Mouse (Mus musculus) urinary bladder, postnatal 25 days (tissue): Measurements from ENCODE around the gene Pidd1.
"Not testable (repeated sequence)": the region's sequence is repeated elsewhere in the genome, so short reads cannot be mapped to it uniquely, and the experiment has no call there.

Source experiments
- DNase-seq: peaks from one replicate; pipeline ENCODE4 v3.0.0; 2022; ENCODE audit warnings: low spot score

Pidd1 gene

DNA sequence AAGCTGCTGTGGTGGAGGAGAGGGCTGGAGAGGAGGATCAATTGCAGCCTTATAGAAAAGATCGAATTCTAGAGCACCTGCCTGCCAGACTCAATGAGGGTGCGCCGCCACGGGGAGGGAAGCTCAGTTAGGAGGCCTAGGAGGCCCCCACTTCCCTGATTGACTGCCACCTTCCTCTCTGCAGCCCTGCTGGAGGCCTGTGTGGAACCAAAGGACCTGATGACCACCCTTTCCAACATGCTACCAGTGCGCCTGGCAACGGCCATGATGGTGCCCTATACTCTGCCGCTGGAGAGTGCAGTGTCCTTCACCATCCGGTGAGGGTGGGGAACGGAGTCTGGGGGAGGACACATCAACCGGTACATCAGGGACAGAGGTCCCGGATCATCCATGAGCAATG, 14.8 kb upstream of the Pidd1 start:
- DNase-seq = no peak

DNA sequence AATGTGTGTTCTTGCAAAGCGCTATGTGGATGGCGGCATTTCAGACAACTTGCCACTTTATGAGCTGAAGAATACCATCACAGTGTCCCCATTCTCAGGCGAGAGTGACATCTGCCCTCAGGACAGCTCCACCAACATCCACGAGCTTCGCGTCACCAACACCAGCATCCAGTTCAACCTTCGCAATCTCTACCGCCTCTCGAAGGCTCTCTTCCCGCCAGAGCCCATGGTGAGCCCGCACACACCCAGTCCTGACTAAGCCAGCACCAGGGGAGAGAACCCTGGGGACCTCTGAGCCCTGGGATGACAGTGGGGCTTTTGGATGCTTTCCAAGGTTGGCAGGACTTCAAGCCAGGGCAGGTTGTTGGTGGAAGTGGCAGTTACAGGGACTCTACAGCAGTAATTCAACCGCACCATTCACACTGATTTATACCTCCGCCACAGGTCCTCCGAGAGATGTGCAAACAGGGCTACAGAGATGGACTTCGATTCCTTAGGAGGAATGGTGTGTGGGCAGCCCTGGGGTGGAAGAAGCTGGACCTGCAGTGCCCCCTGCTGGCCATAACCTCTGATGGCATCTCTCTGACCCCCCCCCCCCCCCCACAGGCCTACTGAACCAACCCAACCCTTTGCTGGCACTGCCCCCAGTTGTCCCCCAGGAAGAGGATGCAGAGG, 14.3 kb upstream of the Pidd1 start:
- no peak for DNase-seq

DNA sequence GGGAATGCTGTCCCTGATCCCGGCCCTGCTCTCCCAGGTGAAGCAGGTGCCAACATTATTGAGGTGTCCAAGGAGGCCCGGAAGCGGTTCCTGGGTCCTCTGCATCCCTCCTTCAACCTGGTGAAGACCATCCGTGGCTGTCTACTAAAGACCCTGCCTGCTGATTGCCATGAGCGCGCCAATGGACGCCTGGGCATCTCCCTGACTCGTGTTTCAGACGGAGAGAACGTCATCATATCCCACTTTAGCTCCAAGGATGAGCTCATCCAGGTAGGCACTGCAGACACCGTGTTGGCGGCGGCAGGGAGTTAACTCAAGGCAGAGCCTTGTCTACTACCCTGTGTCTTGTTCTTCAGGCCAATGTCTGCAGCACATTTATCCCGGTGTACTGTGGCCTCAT, 13.4 kb upstream of the Pidd1 start:
- no peak for DNase-seq

DNA sequence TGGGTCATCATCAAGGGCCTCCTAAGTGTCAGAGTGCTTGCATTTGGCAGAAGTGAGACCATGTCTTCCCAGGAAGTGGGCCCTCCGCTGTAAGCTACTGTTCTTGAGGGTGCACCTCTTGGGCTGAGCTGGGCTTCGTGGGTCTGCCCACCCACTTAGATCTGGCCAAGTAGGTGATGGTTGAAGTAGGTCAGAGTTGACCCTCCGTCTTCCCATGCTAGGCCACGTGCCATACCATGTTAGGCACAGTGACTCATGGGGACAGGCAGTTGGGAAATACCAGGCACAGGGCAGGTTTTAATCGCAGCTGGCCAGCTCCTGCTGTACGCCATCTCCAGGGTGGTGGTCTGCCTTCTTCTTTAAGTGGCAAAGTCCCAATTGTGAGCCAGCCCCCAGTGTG, 12.9 kb upstream of the Pidd1 start:
- DNase-seq = no peak

DNA sequence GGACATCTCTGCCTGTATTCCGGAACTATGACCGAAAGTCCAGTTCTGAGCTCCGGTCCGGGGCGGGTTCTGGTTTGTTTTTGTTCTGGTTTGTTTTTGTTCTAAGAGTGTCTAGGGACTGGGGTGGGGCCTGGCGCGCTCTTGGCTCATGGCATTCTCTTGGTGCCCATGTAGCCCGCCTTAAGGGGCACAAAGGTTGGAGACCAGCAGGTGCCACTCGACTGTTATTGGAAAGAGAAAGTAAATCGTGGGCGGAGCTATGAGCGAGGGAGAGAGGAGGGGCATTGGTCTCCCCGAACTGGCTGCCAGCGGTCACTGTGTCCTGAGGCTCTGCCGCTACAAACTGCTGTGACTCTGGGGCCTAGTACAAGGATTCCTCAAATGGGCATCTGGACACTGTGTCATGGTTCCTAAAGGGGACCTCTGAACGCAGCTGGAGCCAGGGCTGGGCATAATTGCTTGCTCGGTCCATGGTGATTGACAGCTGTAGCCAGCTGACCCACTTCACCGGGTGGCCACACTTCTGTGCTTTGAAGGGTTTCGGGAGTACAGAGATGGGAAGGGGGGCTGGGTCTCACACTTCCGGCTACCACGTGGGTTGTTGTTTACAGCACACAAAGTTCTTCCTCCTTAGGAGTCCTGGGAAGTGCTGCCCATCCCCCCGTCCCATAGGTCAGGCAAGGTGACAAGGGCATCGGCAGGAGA, 11.9 kb upstream of the Pidd1 start:
- DNase-seq = peak; percentile 54

DNA sequence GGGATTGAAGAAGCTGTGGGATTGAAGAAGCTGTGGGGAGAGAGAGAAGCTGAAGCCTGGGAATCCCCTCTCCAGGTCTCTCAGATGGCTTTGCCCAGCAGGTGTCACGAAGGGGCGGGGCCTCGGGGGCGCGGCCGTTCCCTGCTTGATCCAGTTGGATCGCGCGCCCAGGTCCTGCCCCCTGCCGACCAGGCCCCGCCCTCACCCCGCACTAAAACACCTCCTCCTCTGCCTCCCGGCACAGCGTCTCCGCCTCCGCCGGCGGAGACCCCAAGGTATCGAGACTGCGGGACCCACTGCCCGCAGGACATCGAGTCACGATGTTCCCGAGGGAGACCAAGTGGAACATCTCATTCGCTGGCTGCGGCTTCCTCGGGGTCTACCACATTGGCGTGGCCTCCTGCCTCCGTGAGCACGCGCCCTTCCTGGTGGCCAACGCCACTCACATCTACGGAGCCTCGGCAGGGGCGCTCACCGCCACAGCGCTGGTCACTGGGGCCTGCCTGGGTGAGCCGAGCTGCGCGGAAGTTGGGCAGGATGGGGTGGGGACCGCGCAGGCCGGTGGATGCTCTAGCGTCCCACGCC, 11.2 kb upstream of the Pidd1 start, which contains the start of gene Pnpla2:
Gene Pnpla2, plus strand, starts transcription at position 232 of the 585 bp plus-strand sequence.
- peak; percentile 93 for DNase-seq

DNA sequence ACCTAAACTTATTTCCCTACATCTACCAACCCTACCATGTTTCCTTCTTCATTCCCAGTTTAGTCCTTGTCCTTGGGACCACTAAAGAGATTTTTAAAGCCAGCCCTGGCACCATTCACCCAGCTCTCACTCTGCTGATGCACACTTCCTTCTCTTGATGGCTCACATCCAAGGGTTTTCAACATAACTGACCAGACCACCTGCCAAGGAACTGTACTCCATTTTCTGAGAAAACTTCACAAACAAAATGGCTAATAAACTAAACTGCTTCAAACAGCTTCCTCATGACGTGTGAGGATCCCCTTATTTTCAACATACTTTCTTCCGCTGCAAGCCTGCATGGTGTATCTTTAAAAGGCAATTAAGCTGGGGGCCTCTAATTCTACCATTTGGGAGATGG, 9.8 kb upstream of the Pidd1 start:
- no peak for DNase-seq

DNA sequence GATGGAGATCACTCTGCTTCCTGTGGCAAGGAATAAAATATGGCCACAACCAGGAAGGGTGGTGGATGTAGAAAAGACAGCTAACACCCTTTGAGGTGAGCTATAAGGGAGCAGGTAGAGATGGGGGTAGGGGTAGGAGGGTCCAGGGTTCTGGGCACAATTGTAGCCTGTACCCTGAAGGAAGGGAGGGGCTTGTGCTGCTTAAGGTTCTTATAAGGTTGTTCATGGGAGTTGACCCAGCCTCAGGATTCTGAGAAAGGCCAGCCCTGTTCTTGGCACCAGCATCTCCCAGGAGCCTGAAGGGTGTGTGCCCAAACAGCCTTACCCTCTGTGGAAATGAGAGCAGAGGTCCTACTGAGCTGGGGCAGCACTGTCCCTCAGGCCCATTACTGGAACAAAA, 8.1 kb upstream of the Pidd1 start:
- no peak for DNase-seq

DNA sequence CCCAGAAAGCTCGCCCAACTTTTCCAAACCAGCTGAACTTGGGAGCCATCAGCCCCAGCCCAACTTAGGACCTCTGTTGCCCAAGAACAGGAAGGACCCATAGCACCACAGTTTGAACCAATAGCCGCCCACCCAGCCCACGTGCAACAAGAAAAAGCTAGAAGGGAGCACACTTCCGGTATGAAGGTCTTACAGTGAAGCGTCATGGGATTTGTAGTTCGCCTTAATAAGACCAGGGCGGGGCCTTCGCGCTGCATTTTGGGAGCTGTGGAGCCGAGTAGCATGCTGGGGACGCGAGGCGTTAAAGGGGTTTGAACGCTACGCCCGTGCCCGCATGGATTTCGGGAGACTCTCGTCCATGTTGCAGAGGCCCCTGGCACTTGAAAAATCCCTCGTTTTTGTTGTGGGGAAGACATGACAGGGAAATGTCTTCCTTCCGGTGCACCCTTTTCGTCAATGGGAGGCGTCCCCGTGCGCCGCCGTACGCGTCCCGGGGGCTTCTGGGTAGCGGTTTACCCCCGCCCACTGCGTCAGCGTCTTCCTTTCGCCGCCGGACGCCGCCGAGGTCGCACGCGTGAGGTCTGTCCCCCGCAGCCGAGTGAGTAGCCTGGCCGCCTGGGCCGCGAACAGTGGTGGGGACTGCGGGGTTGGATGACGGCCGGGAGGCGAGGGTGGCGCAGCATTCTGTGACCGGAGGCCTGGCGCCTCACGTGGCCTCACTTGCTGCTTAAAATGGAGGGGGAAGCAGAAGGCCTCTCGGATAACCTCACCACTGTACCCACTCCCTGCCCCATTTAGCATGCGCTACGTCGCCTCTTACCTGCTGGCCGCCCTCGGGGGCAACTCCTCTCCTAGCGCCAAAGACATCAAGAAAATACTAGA, 3.5 kb upstream of the Pidd1 start, which contains the start of gene Rplp2:
Gene Rplp2, plus strand, starts transcription at position 261 of the 882 bp plus-strand sequence.
- DNase-seq = peak; percentile 89

DNA sequence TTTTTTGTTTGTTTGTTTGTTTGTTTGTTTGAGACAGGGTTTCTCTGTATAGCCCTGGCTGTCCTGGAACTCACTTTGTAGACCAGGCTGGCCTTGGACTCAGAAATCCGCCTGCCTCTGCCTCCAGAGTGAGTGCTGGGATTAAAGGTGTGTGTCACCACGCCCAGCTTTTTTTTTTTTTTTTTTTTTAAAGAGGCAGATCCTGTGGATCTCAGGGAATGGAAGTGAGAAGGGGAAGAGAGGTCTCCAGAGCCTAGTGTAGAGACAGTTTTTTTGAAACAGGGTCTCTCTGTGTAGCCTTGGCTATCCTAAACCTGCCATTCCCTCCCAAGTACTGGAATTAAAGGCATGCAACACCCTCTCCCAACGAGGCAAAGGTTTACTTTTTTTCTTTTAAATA, 2.5 kb upstream of the Pidd1 start:
- DNase-seq = not testable (repeated sequence)

DNA sequence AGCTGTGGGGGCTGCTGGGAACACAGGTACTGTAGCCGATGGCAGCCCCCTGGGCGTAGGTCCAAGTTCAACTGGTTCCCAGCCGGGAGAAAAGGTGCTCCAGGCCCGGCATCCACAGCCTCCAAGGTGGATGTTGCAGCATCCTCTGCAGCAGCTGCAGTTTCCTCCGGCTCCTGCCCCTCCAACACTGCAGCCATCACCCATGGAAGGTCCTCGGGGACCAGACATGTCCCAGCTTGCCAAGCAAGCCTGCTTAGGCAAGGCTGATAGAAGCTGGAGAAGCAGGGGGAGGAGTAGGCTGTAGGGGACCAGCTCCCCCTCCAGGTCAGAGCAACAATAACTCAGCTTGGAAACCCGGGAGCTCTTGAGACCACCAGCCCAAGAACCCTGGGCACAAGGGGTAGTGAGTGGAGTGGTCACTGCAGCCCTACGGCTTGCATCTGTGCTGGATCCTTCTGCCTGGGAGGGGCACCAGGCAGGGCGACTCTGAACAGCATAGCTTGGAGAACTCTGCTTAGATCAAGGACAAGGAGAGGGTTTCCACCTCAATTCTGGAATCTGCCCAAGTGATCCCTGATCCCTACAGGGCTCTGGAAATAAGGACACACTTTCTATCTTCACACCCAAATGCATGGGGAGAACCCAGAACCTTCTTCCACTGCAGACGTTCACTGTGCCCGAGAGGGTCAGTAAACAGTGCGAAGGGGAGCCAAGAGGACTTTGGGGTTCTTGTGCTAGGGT, 574 bp downstream of the Pidd1 start:
- no peak for DNase-seq

DNA sequence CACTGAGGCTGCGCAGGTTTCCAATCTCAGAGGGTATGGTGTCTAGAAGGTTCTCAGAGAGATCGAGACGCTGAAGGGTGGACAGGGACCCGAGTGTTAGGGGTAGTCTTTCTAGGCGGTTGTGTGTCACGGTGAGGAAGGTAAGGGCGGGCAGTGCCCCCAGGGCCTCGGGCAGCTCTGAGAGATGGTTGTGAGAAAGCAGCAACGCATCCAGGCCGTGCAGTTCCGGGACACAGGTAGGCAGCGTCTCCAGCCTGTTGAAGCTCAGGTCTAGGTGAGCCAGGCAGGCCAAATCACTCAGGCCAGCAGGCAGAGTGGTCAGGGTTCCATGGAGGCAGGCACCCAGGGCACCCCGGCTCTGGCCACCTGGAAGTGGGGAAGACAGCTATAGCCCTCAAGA, 1.6 kb downstream of the Pidd1 start:
- no peak for DNase-seq

DNA sequence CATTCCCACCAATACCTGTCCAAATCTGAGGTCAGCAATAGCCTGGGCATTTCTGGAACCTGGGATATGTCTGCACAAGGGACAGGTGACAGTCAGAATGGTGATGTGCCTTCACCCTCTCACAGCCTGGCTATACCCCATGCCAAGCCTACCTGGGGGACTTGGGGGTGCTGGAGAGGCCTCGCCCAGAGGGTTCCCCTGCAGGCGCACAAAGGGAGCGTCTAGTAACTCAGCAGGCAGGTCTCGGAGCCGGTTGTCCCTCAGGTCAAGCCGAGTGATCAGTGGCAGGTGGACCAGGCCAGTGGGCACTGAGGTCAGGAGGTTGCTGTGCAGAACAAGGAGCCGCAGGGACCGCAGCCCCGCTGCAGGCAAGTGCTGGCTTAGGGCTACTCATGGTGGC, 2.4 kb downstream of the Pidd1 start:
- no peak for DNase-seq

DNA sequence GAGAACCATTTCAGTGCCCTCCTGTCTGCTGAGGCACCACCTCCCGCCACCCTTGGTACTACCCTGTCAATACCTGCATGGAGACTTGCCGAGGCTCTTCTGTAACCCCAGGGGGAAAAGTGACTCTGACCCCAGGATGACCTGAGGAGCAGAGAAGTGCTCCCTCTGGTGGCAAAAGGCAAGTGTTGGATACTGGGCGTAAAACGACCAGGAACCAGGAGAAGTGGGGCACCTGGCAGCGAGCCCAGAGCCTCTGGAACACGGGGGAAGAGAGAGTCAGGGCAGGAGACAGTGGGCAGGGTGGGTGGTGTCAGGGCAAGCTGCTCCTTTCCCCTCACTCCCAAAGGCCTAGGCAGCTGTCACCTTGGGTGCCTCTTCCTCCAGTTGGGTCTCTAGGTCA, 3.2 kb downstream of the Pidd1 start:
- no peak for DNase-seq

DNA sequence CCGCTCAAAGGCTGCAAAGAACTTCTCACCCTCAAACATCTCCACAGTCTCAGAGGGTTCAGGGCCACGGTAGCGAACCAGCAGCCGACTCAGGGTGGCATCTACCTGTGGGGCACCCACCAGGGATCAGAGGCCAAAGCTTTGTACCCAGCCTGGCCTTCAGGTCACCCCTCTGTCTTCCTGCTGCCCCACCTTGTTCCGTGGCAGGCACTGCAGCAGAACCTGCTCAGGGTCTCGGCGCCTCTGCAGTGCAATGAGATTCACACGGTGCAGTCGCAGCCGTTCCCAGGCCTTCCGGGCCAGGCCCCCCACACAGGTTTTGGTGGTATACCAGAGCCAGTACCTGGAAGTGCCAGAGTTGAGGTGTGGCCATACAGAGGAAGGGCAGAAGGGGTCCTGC, 4.0 kb downstream of the Pidd1 start:
- DNase-seq = no peak

DNA sequence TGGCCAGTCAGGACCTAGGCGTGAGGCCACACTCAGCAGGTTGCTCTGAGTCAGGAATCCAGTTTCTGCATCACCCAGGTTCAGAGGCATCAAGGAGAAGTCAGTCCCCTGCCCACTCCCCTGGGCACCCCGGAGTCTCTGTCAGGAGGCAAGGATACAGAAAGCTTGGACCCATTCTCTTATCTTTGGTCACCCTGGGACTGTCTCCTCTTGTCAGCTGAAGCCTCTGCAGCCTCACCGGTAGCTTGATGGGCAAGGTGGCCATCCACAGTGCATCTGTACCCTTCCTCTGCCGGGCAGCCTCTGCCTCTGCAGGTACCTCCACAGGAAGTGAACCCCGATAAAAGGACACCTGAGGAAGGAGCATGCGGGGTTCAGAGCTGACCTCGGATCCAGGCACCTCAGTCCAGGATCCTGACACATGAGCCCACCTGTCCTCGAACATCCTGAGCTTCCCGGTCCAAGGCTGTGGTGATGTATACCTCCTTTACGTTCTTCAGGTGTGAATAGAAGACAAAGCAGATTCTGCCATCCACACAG, 4.6 kb downstream of the Pidd1 start:
- no peak for DNase-seq

DNA sequence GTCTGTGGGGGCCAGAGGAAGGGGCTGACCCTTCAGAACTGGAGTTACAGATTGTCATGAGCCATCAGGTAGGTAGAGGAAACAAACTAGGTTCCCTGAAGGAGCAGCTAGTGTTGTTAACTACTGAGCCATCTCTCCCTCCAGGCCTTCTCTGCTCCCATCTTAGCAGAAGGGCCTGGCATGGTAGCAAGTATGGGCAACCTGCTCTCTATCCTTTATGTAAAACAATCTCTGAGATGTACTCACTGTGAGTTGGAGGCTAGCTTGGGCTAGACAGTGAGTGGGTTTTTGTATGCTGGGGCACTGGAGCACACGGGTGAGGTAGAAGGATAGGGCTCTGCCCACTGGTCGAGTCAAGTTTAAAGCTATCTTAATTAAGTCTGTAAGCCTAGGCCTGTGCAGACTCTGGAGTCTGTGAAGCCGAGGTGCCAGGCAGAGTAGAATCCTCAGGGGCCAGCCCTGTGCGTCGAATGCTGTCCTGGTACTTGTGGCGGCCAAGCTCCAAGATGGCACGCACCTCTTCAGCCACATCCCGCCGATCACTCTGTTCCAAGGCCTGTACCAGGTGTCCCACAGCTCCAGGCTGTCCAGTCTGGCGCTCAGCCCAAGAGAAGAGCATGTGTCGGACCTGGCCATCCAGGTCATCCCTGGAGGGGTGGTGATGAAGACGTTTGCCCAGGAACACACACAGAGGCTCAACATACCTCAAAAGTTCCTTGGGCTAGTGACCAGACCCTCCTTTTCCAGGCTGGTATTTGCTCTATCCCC, 5.4 kb downstream of the Pidd1 start:
- DNase-seq = no peak

DNA sequence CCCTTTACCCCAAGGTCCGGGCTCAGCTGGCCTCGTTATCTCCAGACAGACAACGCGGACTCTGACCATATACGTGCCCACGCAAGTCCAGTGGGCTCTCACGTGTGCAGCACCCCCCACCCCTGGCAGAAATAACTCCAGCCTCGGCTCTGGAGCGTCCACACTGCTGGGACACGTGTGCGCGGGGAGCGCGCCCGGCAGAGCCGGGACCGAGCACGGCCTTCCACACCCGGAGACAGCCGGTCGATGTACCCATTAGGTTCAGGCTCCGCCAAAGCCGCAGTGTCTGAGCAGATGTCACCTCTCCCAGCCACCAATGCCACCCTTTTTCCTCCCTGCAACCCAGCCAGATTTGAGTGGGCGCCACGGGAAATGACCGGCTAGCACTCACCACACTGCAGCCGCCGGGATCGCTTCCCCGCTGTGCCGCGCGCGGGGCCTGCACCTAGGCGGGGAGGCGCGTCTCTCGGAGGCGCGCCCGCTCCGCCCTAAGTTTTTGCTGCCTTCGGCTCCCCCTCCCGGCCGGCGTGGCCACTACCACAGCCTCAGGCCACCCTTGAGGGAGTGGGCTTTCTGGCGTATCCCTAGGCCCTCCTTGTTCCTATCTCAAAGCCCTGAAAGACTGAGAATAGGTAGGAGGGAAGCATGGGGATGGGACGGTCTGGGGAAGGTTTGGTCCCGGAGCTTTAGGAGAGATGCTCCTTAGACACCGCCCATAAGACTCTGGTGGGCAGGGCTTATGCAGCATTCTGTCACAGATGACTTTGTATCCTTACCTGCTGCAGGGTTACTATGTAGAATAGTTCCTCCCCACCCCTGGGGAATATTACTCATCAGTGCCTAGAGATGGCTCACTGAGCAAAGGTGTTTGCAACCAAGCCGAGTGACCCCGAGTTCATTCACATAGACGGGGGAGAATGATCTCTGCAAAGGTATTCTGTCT, 6.4 kb downstream of the Pidd1 start, which contains the start of gene Slc25a22:
Gene Slc25a22, minus strand, starts transcription at position 715 of the 943 bp plus-strand sequence.
- DNase-seq = peak; percentile 81

DNA sequence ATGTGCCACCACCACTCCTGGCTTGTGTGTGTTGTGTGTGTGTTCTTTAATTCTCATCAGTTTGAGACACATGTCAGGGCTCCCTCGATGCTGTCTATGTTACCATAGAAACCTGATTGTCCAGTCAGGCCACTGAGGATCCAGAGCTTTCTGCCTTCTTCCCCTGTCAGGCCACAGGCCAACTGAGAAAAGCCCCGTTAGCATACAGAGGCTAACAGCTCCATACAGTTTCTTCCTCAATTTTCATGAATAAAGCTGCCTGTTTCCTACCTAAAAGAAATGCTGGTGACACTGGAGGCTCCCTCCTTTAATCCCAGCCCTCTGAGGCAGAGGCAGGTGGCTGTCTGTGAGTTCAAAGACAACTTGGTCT, 7.3 kb downstream of the Pidd1 start:
- DNase-seq = no peak
